Mouse (Mus musculus) midbrain, embryonic 13.5 days (tissue): Measurements from ENCODE around the gene Cpsf7. TPM values are rescaled to one million over a fixed set of nuclear protein-coding genes. Genes with fewer than 3 reads are reported as not detected.

Experiments
- ATAC-seq: fragments of 200-750 bp; cut with Nextera tagmentation; 2 replicates; pipeline ENCODE4 v1.8.0; 2017; ENCODE audit warnings: mild to moderate bottlenecking, moderate TSS enrichment, moderate library complexity
- H3K27ac ChIP-seq: fragments of 300-500 bp; sonication (generic); 2 replicates; pipeline ENCODE4 v1.5.1; 2015; ENCODE audit warnings: inconsistent platforms, mild to moderate bottlenecking, moderate library complexity
- H3K27me3 ChIP-seq: fragments of 300-500 bp; sonication (generic); 2 replicates; pipeline ENCODE4 v1.6.1; 2015; ENCODE audit warnings: mild to moderate bottlenecking, inconsistent platforms
- H3K36me3 ChIP-seq: fragments of 300-500 bp; sonication (generic); 2 replicates; pipeline ENCODE4 v1.6.1; 2015; ENCODE audit warnings: mild to moderate bottlenecking, inconsistent platforms
- H3K4me1 ChIP-seq: fragments of 300-500 bp; sonication (generic); replicated peaks from 2 replicates; pipeline ENCODE4 v1.6.1; 2015; ENCODE audit warnings: inconsistent platforms
- H3K4me2 ChIP-seq: fragments of 300-500 bp; sonication (generic); replicated peaks from 2 replicates; pipeline ENCODE4 v1.6.1; 2015; ENCODE audit warnings: moderate library complexity, mild to moderate bottlenecking, inconsistent platforms
- H3K4me3 ChIP-seq: fragments of 300-500 bp; sonication (generic); replicated peaks from 2 replicates; pipeline ENCODE4 v1.5.1; 2015; ENCODE audit warnings: mild to moderate bottlenecking, inconsistent platforms
- H3K9ac ChIP-seq: fragments of 300-500 bp; sonication (generic); replicated peaks from 2 replicates; pipeline ENCODE4 v1.6.1; 2015; ENCODE audit warnings: mild to moderate bottlenecking, inconsistent platforms
- H3K9me3 ChIP-seq: fragments of 300-500 bp; sonication (generic); 2 replicates; pipeline ENCODE4 v1.6.1; 2016; ENCODE audit warnings: mild to moderate bottlenecking, inconsistent platforms
- WGBS: fragments of 180-500 bp; shearing (Covaris S2); methylation state at CpG from one replicate; pipeline ENCODE4 v1.1.7; 2015; 5-methylcytosine and 5-hydroxymethylcytosine counted together
- polyA plus RNA-seq: library from polyadenylated mRNA; unstranded; fragments of >200 nt; fragmentation: Nextera tagmentation; extraction: Ambion mirVana; gene quantifications from 2 replicates; pipeline ENCODE4 v1.2.1, GENCODE M21; 2015

Cpsf7 gene
- polyA plus RNA-seq = 56.9 and 57.8 TPM in 2 replicates

DNA sequence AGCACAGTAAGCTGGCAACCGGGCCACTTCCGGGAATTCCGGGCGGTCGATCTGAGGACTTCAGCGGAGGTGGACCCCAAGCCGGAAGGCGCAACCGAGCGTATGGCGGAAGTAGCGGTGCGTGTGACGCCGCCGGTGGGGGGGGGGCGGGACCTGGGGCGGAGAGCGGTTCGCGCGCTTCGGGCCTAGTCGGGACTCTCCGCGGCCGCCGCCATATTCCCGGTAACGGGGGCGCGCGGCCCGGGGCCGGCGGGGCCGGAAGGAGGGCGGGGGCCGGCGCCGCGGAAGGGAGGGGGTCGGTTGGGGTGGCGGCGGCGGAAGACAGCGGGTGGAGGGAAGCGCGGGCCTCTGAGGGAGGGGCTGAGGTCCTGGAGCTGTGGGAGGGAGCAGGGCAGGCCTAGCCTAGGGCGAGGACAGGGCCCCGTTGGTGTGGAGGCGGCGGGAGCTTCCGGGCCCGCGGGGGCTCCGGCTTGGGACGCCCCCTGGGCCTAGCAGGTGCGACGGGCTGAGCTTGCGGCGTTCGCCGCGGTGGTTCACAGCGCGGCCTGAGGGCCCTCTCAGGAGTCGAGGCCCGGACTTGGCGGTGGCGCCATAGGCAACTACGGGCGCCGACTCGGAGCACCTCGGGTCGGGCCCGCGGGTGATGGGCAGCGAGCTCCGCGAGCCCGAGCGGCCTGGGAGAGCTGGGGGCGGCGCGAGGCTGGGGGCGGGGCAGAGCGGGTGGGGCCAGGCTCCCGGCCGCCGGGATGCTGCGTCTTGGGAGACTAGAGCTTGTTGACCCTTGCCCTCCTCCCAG is at the start of gene Cpsf7:
TSS of gene Cpsf7 (plus strand) at position 161 of the 796 bp plus-strand sequence.
- Histone ChIP-seq H3K4me3 (peak within 1 kb of the TSS; percentile 98), H3K27me3 (no peaks in the 10 kb centered on the region), H3K4me1 (peaks cover 34% of the 10 kb centered on the region), H3K9me3 (no peaks in the 10 kb centered on the region), H3K27ac (peak within 1 kb of the TSS; percentile 97), H3K36me3 (peaks cover 11% of the 10 kb centered on the region), H3K9ac (peak within 1 kb of the TSS; percentile 98), H3K4me2 (peak within 1 kb of the TSS; percentile 85)
- ATAC-seq = peak; percentile 97
- under 1% methylated on average over 85 of the region's 93 CpGs for WGBS

DNA sequence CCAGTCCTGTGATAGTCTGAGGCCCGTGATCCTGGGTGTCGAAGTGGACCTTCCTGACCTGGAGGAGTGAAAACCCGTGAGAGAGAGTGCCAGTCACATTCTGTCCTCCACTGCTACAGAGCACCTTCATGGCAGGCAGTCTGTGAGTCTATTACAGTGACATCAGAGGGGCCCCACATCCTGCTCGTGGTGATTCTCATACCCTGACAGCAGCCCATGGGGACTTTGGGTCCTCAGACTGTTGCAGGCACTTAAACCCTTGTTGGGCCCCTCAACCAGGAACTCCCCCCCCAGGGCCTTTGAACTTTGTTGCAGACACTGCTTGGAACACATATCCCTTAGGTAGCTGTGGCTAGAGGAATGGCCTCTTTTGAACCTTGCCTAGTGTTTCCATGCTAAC is 45.5 kb upstream of the Cpsf7 start:
- Histone ChIP-seq H3K27me3 (0 out of 2 replicates have a peak, but pooled peaks cover 2% of the 10 kb centered on the region), H3K4me2 (no peak overlapping the region), H3K9ac (no peak overlapping the region), H3K27ac (no peak overlapping the region), H3K36me3 (no peaks in the 10 kb centered on the region), H3K4me3 (no peak overlapping the region), H3K9me3 (no peaks in the 10 kb centered on the region), H3K4me1 (peaks cover 16% of the 10 kb centered on the region)
- 74% methylated on average over 4 of the region's 4 CpGs for WGBS
- ATAC-seq = no peak

DNA sequence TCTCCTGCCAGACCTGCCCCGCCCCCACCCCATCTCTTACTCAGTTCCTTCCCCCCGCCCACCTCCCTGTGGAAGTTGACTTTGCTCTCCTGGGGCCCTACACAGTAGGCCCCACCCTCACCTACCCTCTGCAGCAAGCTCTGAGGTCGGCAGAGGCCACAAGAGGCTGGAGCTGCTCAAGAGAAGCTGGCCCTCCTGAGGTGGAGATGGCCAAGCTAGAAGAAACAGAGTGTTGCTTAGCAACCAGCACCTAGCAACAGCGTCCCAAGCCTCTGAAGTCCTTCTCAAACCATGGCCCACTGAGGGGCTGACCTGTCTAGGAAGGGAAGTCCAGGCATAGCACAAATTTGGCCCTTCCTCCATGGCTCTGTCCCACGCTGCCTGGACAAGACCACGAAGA is 42.4 kb upstream of the Cpsf7 start, which contains the start of gene Ppp1r32:
TSS of gene Ppp1r32 (minus strand) at position 226 of the 400 bp plus-strand sequence.
- Histone ChIP-seq H3K36me3 (no peaks in the 10 kb centered on the region), H3K4me3 (no peak within 1 kb of the TSS), H3K27me3 (peaks cover 11% of the 10 kb centered on the region), H3K9me3 (no peaks in the 10 kb centered on the region), H3K27ac (no peak within 1 kb of the TSS), H3K9ac (no peak within 1 kb of the TSS), H3K4me1 (peaks cover 16% of the 10 kb centered on the region), H3K4me2 (peak within 1 kb of the TSS; percentile 2; the same call in 1 of the 2 replicates)
- whole genome bisulfite sequencing = 19% methylated on average over 6 of the region's 6 CpGs
- ATAC-seq = peak; percentile 78

DNA sequence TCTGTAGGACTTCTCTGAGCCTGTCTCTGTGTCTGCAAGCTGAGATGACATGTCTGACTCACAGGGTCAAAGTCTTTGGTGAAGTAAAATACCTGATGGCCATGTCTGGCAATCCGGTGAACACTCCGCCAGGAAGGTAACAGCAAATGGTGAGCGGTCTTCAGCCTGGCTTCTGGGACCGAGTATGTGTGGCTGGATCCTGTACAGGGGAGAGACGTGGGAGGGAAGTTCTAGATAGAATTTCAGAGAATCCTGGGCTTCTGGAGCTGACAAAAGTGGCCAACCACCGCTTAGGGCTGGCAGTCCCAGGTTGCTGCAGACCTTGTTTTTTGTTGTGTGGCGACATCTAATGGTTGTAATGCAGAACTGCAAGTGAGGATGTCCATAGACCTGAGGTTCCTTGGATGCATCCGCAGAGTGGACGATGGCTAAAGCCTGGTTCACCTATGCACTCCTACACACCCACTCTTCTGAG is 38.8 kb upstream of the Cpsf7 start:
- Histone ChIP-seq H3K36me3 (no peaks in the 10 kb centered on the region), H3K9me3 (no peaks in the 10 kb centered on the region), H3K9ac (no peak overlapping the region), H3K4me2 (no peak overlapping the region), H3K4me3 (no peak overlapping the region), H3K4me1 (peaks cover 16% of the 10 kb centered on the region), H3K27me3 (peaks cover 11% of the 10 kb centered on the region), H3K27ac (no peak overlapping the region)
- ATAC-seq = peak; percentile 82
- WGBS = 23% methylated on average over 9 of the region's 9 CpGs

DNA sequence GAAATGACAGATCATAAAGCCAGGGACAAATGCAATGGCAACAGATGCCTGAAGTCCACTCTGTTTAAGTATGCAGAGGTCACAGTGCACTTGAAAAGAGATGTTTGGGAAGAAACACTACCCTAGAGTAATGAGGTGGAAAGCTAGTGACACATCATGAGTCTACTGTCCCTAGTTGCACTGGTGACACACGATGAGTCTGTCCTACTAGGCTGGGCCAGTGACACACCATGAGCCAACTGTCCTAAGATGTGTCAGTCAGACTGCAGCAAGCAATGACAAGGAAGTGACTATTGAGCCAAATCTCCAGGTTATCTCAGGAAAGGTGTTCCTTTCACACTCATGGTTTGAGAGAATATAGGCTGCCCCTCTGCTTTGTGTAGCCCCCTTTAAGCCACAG is 29.4 kb upstream of the Cpsf7 start:
- Histone ChIP-seq H3K9me3 (no peaks in the 10 kb centered on the region), H3K27me3 (no peaks in the 10 kb centered on the region), H3K9ac (no peak overlapping the region), H3K4me3 (no peak overlapping the region), H3K4me2 (no peak overlapping the region), H3K4me1 (peaks cover 20% of the 10 kb centered on the region), H3K27ac (no peak overlapping the region), H3K36me3 (peaks cover 11% of the 10 kb centered on the region)
- ATAC-seq = no peak
- WGBS = 90% methylated on average over 1 of the region's 1 CpGs

DNA sequence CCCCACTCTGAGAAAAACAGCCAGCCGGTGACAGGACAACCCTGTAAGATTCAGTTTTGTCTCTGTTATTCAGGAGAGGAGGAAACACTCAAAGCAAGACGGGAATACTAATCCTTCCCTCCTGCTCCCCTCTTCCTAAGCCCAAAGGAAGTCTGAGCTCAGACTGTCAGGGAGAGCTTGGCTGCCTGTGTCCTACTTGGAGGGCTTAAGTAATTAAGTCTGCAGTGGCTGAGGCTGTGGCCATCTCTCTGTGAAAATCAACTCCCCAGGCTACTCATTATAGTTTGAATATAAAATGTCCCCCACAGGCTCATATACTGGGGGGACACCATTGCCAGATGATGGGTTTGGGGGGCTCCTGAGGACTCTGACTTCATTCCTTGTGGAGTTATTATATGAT is 28.1 kb upstream of the Cpsf7 start:
- no peaks in the 10 kb centered on the region for H3K9me3 ChIP-seq
- peak overlapping the region; percentile 51 for H3K27ac ChIP-seq
- H3K4me2 ChIP-seq = no peak overlapping the region
- 34% methylated on average over 2 of the region's 2 CpGs for WGBS
- H3K4me1 ChIP-seq = peaks cover 20% of the 10 kb centered on the region
- ATAC-seq = peak; percentile 52
- H3K27me3 ChIP-seq = no peaks in the 10 kb centered on the region
- peaks cover 24% of the 10 kb centered on the region for H3K36me3 ChIP-seq
- no peak overlapping the region for H3K9ac ChIP-seq
- H3K4me3 ChIP-seq = no peak overlapping the region

DNA sequence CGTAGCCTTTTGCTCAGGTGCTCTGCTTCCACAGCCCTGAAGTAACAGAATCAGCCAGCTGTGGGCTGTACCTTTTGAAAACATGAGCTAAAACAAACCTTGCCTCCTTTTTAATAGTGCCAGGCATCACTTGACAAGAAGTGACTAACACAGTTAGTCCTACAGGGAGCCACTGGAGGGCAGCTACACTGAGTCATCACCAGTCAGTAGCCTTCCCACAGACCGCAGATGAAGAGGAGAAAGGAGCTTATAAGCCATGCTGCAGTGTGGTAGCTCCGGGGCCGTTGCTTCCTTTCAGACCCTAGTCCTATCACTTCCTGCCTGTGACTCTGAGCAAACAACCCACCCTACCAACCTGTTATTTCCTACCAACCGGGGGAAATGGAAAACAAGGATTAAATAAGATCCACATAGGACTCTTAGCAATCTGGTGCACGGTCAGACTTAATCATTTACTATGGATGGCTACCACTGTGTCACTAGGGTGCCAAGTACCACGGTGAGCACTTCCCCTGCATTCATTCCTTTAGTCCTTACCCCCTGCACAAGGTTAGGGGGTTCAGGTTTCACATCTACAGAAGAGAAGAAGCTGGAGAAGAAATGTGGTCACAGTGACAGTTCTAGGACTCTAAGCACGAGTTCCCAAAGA is 27.4 kb upstream of the Cpsf7 start:
- peaks cover 25% of the 10 kb centered on the region for H3K36me3 ChIP-seq
- H3K27me3 ChIP-seq = no peaks in the 10 kb centered on the region
- 59% methylated on average over 8 of the region's 8 CpGs for WGBS
- peaks cover 20% of the 10 kb centered on the region for H3K4me1 ChIP-seq
- ATAC-seq = no peak
- H3K9me3 ChIP-seq = no peaks in the 10 kb centered on the region
- no peak overlapping the region for H3K4me2 ChIP-seq
- no peak overlapping the region for H3K4me3 ChIP-seq
- peak overlapping the region; percentile 51; the same call in 1 of the 2 replicates for H3K27ac ChIP-seq
- no peak overlapping the region for H3K9ac ChIP-seq

DNA sequence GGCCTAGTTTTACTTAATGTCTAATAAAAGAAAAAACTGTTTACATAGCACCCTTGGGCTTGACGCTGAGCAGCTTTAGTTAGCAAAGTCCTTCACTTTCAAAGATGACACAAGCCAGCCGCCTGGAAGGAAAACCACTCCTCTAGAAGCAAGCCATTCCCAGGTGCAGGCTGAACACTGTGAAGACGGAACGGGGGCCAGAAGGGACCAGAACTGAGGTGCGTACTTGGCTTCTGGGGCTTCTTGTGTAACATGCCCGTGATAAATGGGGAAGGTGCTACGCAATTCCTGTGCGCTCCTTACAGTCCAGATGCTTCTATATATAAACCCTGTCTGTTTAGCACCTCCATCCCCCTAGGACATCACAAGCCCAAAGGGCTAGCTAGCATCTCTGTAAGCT is 24.5 kb upstream of the Cpsf7 start:
- 94% methylated on average over 8 of the region's 8 CpGs for WGBS
- no peaks in the 10 kb centered on the region for H3K27me3 ChIP-seq
- no peak overlapping the region for H3K27ac ChIP-seq
- H3K9ac ChIP-seq = no peak overlapping the region
- H3K4me3 ChIP-seq = no peak overlapping the region
- H3K36me3 ChIP-seq = peaks cover 42% of the 10 kb centered on the region
- no peak for ATAC-seq
- H3K4me1 ChIP-seq = peaks cover 20% of the 10 kb centered on the region
- H3K9me3 ChIP-seq = no peaks in the 10 kb centered on the region
- H3K4me2 ChIP-seq = no peak overlapping the region

DNA sequence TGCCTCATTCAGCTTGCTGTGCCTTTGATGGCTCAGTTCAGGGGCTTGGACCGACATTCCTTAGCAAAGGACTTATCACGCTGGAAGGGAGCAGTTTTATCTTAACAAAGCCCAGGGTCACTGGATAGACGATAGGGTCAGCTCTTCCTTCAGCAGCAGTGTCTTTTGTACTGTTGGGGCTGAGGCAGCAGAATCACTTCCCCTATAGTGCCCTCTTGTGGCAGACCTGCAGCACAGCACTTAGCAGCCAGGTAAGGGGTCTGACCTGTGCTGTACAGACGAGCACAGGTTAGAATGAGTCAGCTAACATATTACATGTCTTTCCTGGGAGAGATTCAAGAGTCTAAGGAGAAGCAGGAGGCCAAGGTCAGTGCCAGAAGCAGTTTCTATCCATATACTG is 22.5 kb upstream of the Cpsf7 start:
- Histone ChIP-seq H3K4me1 (peaks cover 3% of the 10 kb centered on the region; the same call in 1 of the 2 replicates), H3K4me3 (no peak overlapping the region), H3K9ac (no peak overlapping the region), H3K9me3 (no peaks in the 10 kb centered on the region), H3K4me2 (no peak overlapping the region), H3K27me3 (no peaks in the 10 kb centered on the region), H3K27ac (no peak overlapping the region), H3K36me3 (peaks cover 55% of the 10 kb centered on the region)
- 4% methylated on average over 4 of the region's 4 CpGs for WGBS
- peak; percentile 87 for ATAC-seq

DNA sequence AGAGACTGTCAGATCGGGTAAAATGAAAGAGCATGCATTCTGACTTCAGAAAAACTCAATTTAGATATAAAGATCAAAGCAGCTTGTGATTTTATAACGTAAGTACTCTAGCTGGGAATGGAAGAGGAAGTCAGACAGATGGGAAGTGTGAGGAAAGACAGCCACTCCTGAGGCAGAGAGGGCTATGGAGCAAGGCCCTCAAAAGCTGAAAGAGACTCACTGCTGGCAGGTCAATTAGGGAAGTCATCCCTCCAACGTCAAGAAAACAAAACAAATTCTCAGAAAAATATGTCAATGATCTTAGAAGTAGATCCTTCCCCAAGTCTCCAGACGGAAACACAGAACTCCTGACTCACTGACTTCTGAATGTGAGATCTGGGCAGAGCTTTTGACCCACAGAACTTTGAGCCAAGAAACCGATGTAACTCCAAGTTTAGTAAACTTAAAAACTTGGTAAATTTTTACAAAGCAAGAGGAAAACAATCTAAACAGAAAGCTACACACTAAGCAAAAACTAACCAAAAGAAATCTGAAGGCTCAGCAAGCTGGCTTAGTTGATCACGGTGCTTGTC is 14.2 kb upstream of the Cpsf7 start:
- no peak overlapping the region for H3K4me2 ChIP-seq
- no peak overlapping the region for H3K9ac ChIP-seq
- peaks cover 45% of the 10 kb centered on the region for H3K36me3 ChIP-seq
- H3K27me3 ChIP-seq = no peaks in the 10 kb centered on the region
- no peak for ATAC-seq
- H3K27ac ChIP-seq = no peak overlapping the region
- H3K9me3 ChIP-seq = no peaks in the 10 kb centered on the region
- no peaks in the 10 kb centered on the region for H3K4me1 ChIP-seq
- 87% methylated on average over 6 of the region's 6 CpGs for WGBS
- H3K4me3 ChIP-seq = no peak overlapping the region

DNA sequence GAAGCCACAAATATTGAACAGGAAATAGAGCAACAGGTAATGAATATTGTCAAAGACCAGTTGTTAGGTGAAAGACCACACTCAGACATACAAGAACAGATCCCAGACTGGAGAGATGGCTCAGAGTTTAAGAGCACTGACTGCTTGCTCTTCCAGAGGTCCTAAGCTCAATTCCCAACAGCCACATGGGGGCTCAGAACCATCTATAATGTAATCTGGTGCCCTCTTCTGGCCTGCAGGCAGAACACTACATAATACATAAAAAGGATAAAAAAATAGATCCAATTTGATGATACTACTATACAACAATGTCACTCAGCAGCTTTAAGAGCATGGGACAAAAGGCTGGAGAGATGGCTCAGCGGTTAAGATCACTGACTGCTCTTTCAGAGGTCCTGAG is 4.7 kb upstream of the Cpsf7 start:
- H3K27ac ChIP-seq = no peak overlapping the region
- WGBS = 40% methylated on average over 1 of the region's 1 CpGs
- no peak for ATAC-seq

DNA sequence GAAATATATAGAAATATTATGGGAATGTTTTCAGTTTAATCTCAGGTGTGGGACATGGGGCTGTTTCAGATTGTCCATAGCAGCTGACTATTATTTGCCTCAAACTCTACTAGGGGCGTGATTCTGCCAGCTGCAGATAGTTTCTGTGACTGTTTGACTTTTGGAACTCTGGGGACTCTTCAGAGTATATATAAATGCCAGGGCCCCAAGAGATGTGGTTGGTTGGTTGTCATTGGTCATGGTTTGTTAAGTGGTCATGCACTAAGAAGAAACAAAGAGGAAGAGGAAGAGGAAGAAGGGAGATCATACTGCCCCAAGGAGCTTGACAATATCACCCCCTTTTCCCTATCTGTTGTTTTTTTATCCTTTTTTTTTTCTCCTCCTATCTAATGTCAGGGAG is 3.1 kb upstream of the Cpsf7 start:
- ATAC-seq = no peak
- Histone ChIP-seq H3K4me3 (no peak overlapping the region), H3K27me3 (no peaks in the 10 kb centered on the region), H3K36me3 (peaks cover 7% of the 10 kb centered on the region), H3K9me3 (no peaks in the 10 kb centered on the region), H3K4me2 (no peak overlapping the region), H3K27ac (no peak overlapping the region), H3K4me1 (peaks cover 23% of the 10 kb centered on the region), H3K9ac (no peak overlapping the region)
- 86% methylated on average over 1 of the region's 1 CpGs for WGBS

More for the DNA sequence above, 4.7 kb upstream of the Cpsf7 start:
- Histone ChIP-seq H3K4me1 (peaks cover 14% of the 10 kb centered on the region), H3K9me3 (no peaks in the 10 kb centered on the region), H3K36me3 (peaks cover 22% of the 10 kb centered on the region), H3K4me3 (no peak overlapping the region), H3K27me3 (no peaks in the 10 kb centered on the region), H3K9ac (no peak overlapping the region), H3K4me2 (no peak overlapping the region)
